Mouse (Mus musculus) cerebellum, adult 2 months (tissue): ENCODE data around the gene Gm10382. TPM values are rescaled to one million over a fixed set of nuclear protein-coding genes. Genes with fewer than 3 reads are reported as not detected.
A peak's percentile ranks its signal among the peaks of the same experiment; 100 is the strongest.

Experiments
- DNase-seq, 2 experiments: peaks; one replicate each; pipeline ENCODE4 v3.0.0; 2021
- H3K27ac ChIP-seq: fragments of 200-500 bp; 2 replicates; pipeline ENCODE4 v1.5.1; 2012; ENCODE audit warnings: low read length, control low read depth, inconsistent platforms; ENCODE audit not compliant: insufficient read depth
- H3K27me3 ChIP-seq: fragments of 200-500 bp; 2 replicates; pipeline ENCODE4 v1.6.1; 2012; ENCODE audit warnings: inconsistent platforms, mild to moderate bottlenecking, low read length, moderate library complexity; ENCODE audit not compliant: control insufficient read depth, insufficient read depth
- H3K4me1 ChIP-seq: fragments of 200-500 bp; 2 replicates; pipeline ENCODE4 v1.6.1; 2011; ENCODE audit warnings: low read length; ENCODE audit not compliant: control insufficient read depth, insufficient read depth
- H3K4me3 ChIP-seq: fragments of 200-500 bp; replicated peaks from 2 replicates; pipeline ENCODE3; 2011; ENCODE audit warnings: mild to moderate bottlenecking, low read depth, low read length, control low read depth; ENCODE audit not compliant: insufficient read depth
- CTCF ChIP-seq: fragments of 200-500 bp; IDR thresholded peaks from 2 replicates; pipeline ENCODE4 v1.5.1; 2011; ENCODE audit warnings: low read depth, mild to moderate bottlenecking, control low read depth, low read length, moderate library complexity, borderline replicate concordance; ENCODE audit not compliant: insufficient read depth
- POLR2A ChIP-seq: fragments of 200-500 bp; IDR thresholded peaks from 2 replicates; pipeline ENCODE4 v1.6.1; 2011; ENCODE audit warnings: low read length, control low read depth, borderline replicate concordance; ENCODE audit not compliant: insufficient read depth
- WGBS: fragments of 180-500 bp; shearing (Covaris S2); methylation state at CpG from one replicate; pipeline ENCODE4 v1.1.7; 2018; 5-methylcytosine and 5-hydroxymethylcytosine counted together
- polyA plus RNA-seq: library from polyadenylated mRNA; depleted of rRNA; stranded (reverse); fragments of >200 nt; gene quantifications from 2 replicates; pipeline ENCODE4 v1.2.3, GENCODE M21; 2012

Gene Gm10382
- polyA plus RNA-seq, 1 experiment: 0.28 TPM

- no peak for DNase-seq
- Histone ChIP-seq H3K27me3 (no peaks in the 10 kb centered on the region), H3K27ac (no peak overlapping the region), H3K4me3 (no peak overlapping the region), H3K4me1 (no peaks in the 10 kb centered on the region)
- TF ChIP-seq POLR2A (no peak), CTCF (no peak)
- 72% methylated on average over 8 of the region's 8 CpGs for WGBS
Measured at GRCm38 (mm10) chr5:125351057-125351456, 38.1 kb upstream of the Gm10382 start.

DNA sequence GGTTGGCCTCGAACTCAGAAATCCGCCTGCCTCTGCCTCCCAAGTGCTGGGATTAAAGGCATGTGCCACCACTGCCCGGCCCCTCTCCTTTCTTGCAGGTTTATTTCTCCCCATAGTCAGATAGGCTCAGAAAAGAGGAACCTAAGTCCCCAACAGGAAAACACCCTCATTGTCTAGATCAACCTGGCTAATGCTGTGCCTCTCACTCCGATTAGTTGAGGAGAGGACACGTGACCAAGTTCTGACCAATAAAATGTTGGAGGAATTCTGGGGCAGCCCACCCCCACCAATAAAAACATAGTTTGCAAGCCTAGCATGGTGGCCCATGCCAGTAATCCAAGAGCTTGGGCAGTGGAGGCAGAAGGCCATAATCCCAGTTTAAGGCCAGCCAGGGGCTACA lies 37.2 kb upstream of the Gm10382 start:
- TF ChIP-seq POLR2A (no peak), CTCF (no peak)
- Histone ChIP-seq H3K4me1 (no peaks in the 10 kb centered on the region), H3K27ac (no peak overlapping the region), H3K27me3 (no peaks in the 10 kb centered on the region), H3K4me3 (no peak overlapping the region)
- no peak for DNase-seq
- WGBS: 97% methylated on average over 5 of the region's 5 CpGs

DNA sequence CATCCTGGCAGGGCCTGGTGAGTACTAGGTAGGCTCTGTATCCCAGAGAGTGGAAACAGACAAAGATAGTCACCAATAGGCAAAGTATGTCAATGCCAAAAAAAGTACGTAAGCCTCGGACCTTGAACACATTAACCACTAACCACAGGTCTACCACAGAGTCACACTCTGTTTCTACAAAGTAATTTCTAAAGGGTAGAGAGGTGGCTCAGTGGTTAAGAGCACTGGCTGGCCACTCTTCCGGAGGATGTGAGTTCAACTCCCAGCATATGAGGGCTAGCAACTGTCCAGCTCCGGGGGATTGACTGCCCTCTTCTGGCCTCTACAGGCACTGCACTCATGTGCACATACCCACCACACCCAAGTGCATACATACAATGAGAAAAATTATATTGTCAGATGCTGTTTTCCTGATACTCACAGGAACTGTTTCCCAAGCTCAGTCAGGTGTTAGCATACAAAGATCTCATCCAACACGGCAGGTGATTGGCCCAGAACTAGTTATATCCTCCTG lies 36.3 kb upstream of the Gm10382 start:
- no peak for DNase-seq
- H3K4me3 ChIP-seq: no peak overlapping the region
- H3K27me3 ChIP-seq: no peaks in the 10 kb centered on the region
- H3K27ac ChIP-seq: no peak overlapping the region
- TF ChIP-seq POLR2A (no peak), CTCF (no peak)
- 97% methylated on average over 5 of the region's 5 CpGs for WGBS
- no peaks in the 10 kb centered on the region for H3K4me1 ChIP-seq

GRCm38 (mm10) chr5:125354885-125355492 lies 34.1 kb upstream of the Gm10382 start:
- Histone ChIP-seq H3K4me3 (no peak overlapping the region), H3K4me1 (no peaks in the 10 kb centered on the region), H3K27me3 (no peaks in the 10 kb centered on the region), H3K27ac (no peak overlapping the region)
- TF ChIP-seq POLR2A: no peak
- TF ChIP-seq CTCF: no peak
- no peak for DNase-seq
- WGBS: 58% methylated on average over 7 of the region's 7 CpGs

DNA sequence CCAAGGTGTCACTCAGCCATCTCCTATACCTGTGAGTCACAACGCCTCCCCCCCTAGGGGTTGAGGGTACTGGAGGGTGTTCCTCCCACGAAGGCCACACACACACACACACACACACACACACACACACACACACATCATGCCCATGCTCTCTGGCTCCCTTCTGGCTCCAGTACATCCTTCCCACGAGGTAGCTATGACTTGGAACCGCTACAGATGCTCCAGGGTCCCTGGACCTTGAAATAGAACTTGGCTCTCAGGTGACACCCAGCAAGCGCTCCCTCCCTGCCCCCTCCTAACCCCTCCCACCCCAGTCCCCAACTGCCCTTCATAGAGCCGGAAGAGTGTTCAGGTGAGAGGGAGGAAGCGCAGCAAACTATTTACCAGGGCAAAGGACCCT lies 33.5 kb upstream of the Gm10382 start:
- H3K4me1 ChIP-seq: peaks cover 3% of the 10 kb centered on the region; the same call in 1 of the 2 replicates
- DNase-seq: no peak
- H3K27me3 ChIP-seq: no peaks in the 10 kb centered on the region
- 44% methylated on average over 7 of the region's 7 CpGs for WGBS
- H3K4me3 ChIP-seq: no peak overlapping the region
- H3K27ac ChIP-seq: no peak overlapping the region
- no peak for TF ChIP-seq CTCF
- no peak for TF ChIP-seq POLR2A

DNA sequence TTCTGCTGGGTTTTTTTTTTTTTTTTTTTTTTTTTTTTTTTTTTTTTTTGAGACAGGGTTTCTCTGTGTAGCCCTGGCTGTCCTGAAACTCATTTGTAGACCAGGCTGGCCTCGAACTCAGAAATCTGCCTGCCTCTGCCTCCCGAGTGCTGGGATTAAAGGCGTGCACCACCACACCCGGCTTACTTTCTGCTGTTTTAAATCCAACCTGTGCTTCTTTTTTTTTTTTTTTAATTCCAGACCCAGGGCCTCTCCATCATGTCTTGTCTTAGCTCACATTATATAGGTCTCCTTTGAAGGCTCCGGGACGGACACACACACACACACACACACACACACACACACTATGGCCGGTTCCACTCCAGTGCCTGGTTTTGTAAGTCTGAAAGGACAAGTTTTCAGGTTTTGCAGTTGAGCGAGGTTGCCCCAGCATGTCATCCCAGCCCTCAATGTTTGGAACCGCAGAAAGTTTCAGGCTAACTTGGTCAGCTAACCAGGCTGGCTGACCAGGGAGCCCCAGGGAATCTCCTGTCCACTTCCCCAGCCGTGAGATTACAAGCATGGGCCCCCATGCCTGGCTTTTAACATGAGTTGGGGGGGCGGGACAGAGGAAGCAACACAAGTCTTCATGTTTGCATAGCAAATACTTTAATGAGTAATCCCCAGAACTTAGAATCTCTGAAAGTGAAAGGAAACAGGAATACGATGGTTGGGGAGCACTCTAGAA lies 31.4 kb upstream of the Gm10382 start:
- no peak for TF ChIP-seq CTCF
- no peak for TF ChIP-seq POLR2A
- H3K27ac ChIP-seq: no peak overlapping the region
- peaks cover 5% of the 10 kb centered on the region; the same call in 1 of the 2 replicates for H3K4me1 ChIP-seq
- H3K4me3 ChIP-seq: no peak overlapping the region
- 79% methylated on average over 12 of the region's 12 CpGs for WGBS
- no peak for DNase-seq
- no peaks in the 10 kb centered on the region for H3K27me3 ChIP-seq

GRCm38 (mm10) chr5:125358270-125358608 lies 30.9 kb upstream of the Gm10382 start:
- Histone ChIP-seq H3K4me1 (peaks cover 5% of the 10 kb centered on the region; the same call in 1 of the 2 replicates), H3K27ac (no peak overlapping the region), H3K27me3 (no peaks in the 10 kb centered on the region), H3K4me3 (no peak overlapping the region)
- 90% methylated on average over 5 of the region's 5 CpGs for whole genome bisulfite sequencing
- TF ChIP-seq CTCF (no peak), POLR2A (no peak)
- no peak for DNase-seq

DNA sequence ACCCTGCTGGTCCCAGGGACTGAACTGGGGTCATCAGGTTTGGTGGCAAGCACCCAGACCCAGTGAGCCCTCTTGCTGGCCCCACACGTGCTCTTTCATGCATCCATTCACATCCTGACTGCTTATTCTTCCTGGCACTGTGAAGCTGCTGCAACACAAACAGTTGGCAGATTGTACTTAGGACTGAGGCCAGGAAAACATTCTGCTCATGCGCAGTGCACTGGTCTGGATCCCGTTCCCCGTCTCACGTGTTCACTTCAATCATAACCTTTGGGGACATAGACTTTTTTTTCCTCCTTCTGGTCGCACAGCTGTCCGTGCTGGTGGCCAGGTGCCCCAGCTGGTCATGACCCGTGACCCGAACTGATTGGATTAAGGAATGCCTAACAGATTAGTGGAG lies 28.6 kb upstream of the Gm10382 start:
- H3K27me3 ChIP-seq: no peaks in the 10 kb centered on the region
- H3K4me3 ChIP-seq: no peak overlapping the region
- TF ChIP-seq POLR2A (no peak), CTCF (no peak)
- H3K4me1 ChIP-seq: peaks cover 5% of the 10 kb centered on the region; the same call in 1 of the 2 replicates
- DNase-seq: peak in 1 of 2 experiments; percentile 20
- H3K27ac ChIP-seq: no peak overlapping the region
- 14% methylated on average over 9 of the region's 9 CpGs for WGBS
